Mouse (Mus musculus): ENCODE results near the gene Syce1. TPM values are rescaled to one million over a fixed set of nuclear protein-coding genes. Genes with fewer than 3 reads are reported as not detected.
"Not testable (repeated sequence)": the region's sequence is repeated elsewhere in the genome, so short reads cannot be mapped to it uniquely, and the experiment has no call there.

The Syce1 gene
- total RNA-seq, 1 experiment from 2014 or later: 1.8 TPM

DNA sequence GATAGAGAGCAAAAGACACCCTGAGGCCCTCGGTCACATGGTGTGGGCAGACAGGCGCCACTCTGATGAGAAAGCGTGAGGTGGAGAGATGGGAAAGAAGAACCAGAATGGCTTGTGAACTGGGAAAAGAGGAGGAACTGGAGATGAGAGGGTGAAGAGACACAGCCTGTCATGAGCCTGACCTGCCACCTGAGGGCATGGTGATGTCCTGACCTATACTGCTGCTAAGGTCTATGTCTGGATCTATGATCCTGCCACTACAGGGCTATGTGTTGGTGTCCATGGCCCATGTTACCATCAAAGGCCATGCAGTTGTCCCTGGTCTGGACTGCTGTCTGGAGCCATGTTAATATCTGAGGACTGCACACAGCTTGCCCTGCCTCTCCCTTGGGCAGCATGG lies 10.0 kb upstream of the Syce1 start:
- no peak for ATAC-seq (replicated peaks in 1 of 2; ENCODE audit: insufficient read depth in 1 of 2, low FRiP score in 2 of 2, low TSS enrichment in 1 of 2, low read depth in 1 of 2, poor library complexity in 2 of 2, severe bottlenecking in 2 of 2)

DNA sequence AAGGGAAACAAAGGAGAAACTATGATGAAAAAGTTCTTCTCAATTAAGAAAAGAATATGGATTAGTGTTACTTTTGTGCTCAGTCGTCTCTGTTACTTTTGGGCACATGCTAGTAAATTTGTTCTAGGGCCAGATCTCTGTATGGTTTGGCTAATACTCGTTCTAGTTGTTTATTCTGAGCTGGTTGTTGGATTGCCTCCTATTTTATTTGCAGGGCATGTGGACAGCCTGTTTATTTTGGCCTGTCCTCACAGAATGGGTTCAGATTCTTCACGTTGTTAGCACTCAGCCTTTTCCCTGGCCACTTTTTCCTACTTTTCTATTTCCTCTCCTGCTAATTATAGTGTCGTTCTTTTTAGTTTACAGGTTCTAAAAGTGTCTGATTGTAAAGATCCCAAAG lies 5.9 kb upstream of the Syce1 start:
- ATAC-seq (replicated peaks in 1 of 2; ENCODE audit: insufficient read depth in 1 of 2, low FRiP score in 2 of 2, low TSS enrichment in 1 of 2, low read depth in 1 of 2, poor library complexity in 2 of 2, severe bottlenecking in 2 of 2): no peak

DNA sequence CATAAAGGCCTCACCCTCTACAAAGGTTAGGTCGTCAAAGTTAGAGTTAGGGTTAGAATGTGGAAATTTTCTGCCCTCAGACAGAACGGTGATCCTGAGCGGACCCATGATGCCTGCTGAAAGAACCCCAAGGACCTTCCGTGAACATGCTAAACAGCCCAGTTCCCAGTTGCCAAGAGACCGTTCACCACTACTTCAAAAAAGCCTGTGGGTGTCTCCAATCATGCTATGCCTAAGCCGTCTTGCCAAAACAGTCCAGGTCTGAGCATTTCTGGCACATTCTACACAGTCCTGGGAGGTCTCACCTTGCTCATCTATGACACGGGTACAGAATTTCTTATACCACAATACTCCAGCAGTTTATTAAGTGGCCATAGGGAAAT lies 392 bp upstream of the Syce1 start:
- no peak for ATAC-seq (replicated peaks in 1 of 2; ENCODE audit: insufficient read depth in 1 of 2, low FRiP score in 2 of 2, low TSS enrichment in 1 of 2, low read depth in 1 of 2, poor library complexity in 2 of 2, severe bottlenecking in 2 of 2)

DNA sequence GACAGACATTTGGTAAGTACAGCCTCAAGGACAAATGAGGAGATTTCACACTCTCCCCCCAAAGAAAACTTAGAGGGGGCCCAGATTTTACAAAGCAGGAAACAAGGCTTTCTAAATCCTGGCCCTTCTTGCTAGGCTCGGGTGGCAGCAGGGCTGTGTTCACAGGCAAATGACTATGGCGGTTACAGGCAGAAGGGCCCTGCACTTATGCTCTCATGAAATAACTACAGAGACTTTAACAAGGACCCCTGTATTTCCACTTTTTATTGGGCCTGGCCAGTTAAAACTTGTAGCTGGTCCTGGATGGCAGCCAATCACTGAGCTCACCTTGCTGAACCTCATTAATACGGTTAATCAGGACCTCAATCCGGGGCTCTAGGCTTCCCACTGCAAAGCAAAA lies 7.1 kb downstream of the Syce1 start:
- no peak for ATAC-seq (replicated peaks in 1 of 2; ENCODE audit: insufficient read depth in 1 of 2, low FRiP score in 2 of 2, low TSS enrichment in 1 of 2, low read depth in 1 of 2, poor library complexity in 2 of 2, severe bottlenecking in 2 of 2)

DNA sequence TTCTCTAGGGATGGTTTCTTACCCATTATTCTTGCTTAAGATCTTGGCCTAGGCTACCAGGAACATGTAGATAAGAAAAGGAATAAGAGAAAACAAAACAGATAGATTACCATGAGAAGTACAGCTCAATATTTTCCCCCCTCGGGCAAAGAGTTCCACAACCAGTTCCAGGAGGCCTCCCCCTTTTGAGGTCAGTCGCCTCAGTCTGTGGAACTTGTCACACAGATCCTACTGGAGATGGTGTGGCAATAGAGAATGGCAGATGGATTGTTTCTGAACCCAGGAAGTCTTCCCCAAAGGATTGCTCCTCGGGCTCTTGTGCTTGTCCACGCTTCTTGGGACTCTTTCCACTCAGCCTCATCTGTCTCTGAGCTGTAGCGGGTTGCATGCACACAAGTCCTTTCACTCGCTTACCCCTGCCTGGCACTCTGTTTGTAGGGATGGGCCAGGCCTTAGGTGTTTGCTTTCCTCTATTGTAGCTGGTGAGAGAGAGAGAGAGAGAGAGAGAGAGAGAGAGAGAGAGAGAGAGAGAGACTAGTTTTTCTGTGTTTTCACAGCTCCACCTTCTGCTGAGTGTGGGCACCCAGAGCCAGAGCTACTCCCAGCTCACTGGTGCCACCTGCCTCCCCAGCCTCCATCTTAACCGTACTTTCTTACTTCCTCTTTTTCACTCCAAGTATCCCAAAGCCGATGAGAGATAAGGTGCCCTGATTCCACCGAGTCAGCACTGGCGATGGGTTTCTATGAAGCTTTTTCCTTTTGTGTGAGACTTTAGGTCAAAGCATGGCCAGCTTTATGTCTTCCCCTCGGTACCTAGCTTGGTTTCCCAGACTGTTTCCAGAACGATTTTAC lies 21.5 kb downstream of the Syce1 start:
- peak; percentile 82 to 88 for ATAC-seq (replicated peaks in 1 of 2; ENCODE audit: insufficient read depth in 1 of 2, low FRiP score in 2 of 2, low TSS enrichment in 1 of 2, low read depth in 1 of 2, poor library complexity in 2 of 2, severe bottlenecking in 2 of 2)

DNA sequence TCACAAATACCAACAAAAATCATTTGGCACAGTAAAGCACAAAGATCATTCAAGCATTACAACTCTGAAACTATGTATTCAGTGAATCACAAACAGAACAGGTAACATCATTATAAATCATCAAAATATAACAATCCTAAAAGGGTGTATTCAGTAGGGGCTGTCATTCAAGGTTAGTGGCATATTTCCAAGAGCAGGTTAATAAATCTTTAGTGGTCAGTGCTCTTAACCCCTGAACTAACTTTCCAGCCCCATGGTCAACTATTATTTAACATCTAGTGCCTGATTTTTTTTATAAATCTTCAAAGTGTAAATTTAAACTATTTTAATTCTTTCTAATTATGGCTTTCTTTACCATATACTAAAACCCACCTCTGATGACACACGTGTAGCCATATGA lies 22.3 kb downstream of the Syce1 start:
- ATAC-seq (replicated peaks in 1 of 2; ENCODE audit: insufficient read depth in 1 of 2, low FRiP score in 2 of 2, low TSS enrichment in 1 of 2, low read depth in 1 of 2, poor library complexity in 2 of 2, severe bottlenecking in 2 of 2): not testable (repeated sequence)

DNA sequence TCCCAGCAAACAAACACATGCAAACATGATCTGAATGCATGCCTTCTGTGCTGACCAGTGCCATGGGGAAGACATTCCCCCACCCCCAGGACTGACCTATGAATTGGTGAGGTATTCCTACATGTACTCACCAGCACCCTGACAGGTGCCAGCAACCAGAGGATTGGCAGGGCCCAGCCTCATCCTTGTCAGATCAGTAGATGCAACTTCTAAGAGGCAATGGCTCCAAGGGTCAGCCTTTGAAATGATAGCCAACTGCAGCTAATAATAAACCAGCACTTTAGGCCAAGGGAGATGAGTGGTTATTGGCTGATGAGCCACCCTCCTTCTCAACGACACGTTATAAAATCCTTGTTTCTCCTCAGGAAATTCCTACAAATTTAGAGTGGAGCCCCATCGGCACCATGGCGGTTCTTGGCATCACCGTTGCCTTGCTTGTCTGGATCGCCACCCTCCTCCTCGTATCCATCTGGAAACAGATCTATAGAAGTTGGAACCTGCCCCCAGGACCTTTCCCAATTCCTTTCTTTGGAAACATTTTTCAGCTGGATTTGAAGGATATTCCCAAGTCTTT lies 24.1 kb downstream of the Syce1 start, which contains the start of gene Cyp2e1:
TSS of gene Cyp2e1 (plus strand) at position 293 of the 574 bp plus-strand sequence.
- no peak for ATAC-seq (replicated peaks in 1 of 2; ENCODE audit: insufficient read depth in 1 of 2, low FRiP score in 2 of 2, low TSS enrichment in 1 of 2, low read depth in 1 of 2, poor library complexity in 2 of 2, severe bottlenecking in 2 of 2)

DNA sequence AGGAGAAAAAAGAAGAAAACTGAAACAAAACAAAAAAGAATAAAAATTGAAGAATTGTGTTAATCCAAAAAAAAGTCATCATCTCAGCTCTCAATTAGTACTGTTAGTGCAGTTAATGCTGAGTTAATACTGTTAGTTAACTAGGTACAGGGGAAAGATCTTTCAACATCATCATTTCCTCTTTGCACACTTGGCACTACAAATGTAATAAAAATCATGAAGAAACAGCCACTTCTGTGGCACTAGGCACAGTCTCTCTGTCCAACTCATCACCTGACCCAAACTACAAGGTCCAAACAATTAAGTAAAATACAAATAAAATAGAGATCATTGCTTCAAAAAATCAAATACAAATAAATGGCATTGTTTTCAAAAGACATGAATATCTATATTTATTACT lies 27.0 kb downstream of the Syce1 start:
- ATAC-seq (replicated peaks in 1 of 2; ENCODE audit: insufficient read depth in 1 of 2, low FRiP score in 2 of 2, low TSS enrichment in 1 of 2, low read depth in 1 of 2, poor library complexity in 2 of 2, severe bottlenecking in 2 of 2): no peak

DNA sequence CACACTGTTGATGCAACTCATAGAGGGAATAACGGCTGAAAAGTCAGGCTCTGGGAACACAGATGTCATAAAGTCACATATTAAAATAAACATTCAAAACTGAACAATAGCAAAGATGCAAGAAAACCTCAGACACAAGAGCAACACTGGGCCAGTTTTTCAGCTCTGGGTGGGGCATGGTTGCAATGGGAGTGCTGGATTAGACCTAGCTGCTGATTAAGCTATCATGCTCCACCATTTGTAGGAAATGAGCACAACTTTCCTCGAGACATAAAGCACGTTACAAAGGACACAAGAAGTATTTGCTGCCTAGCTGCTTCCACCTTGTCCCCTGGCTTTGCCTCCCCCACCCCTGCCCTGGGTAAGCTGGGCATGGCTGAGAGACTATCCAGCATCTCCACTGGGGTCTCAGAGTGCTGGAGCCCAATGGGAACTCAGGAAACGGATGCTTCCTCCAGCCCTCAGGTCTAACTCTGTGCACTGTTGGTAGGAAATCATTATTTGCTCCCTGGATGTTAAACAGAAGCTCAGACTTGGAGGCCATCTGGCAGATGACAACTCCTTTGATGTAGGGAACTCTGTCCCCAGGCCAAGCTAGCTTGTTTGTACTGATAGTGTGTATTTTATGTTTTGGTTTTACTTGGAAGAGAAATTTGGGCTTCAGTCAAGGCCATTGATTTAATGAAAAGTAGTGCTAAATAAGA lies 31.3 kb downstream of the Syce1 start:
- ATAC-seq (replicated peaks in 1 of 2; ENCODE audit: insufficient read depth in 1 of 2, low FRiP score in 2 of 2, low TSS enrichment in 1 of 2, low read depth in 1 of 2, poor library complexity in 2 of 2, severe bottlenecking in 2 of 2): no peak

DNA sequence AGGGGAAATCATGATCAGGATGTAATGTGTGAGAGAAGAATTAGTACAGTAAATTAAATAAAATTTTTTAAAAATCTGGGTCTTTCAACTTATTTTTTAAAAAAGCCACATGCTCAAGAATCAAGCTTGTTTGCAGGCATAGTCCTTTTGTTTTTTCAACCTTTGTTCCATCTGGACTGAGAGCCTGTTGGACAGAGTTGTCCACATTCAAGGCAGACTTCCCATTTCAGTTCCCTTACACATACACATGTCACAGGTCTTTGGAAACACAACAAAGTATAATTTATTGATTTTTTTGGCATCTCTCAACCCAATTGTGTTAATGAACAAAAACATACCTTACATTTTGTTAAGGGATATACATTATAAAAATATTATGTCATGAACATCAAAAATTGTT lies 33.1 kb downstream of the Syce1 start:
- ATAC-seq (replicated peaks in 1 of 2; ENCODE audit: insufficient read depth in 1 of 2, low FRiP score in 2 of 2, low TSS enrichment in 1 of 2, low read depth in 1 of 2, poor library complexity in 2 of 2, severe bottlenecking in 2 of 2): no peak

DNA sequence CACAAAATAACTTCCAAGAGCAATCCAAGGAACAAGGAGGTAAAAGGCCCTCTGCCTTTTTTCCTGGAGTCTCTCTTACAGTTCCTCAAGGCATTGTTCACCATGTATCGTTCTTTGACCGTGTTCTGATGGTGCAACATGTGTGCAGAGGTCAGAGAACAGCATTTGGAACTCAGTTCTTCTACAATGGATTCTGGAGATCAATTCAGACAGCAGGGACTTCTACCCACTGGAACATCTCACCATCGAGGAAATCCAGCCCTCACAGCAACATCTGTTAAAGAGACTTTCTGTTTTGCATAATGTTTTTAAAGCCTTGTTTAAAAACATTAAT lies 38.9 kb downstream of the Syce1 start:
- ATAC-seq (replicated peaks in 1 of 2; ENCODE audit: insufficient read depth in 1 of 2, low FRiP score in 2 of 2, low TSS enrichment in 1 of 2, low read depth in 1 of 2, poor library complexity in 2 of 2, severe bottlenecking in 2 of 2): no peak

GRCm38 (mm10) chr7:140748116-140748826 lies 39.4 kb downstream of the Syce1 start:
- ATAC-seq (replicated peaks in 1 of 2; ENCODE audit: insufficient read depth in 1 of 2, low FRiP score in 2 of 2, low TSS enrichment in 1 of 2, low read depth in 1 of 2, poor library complexity in 2 of 2, severe bottlenecking in 2 of 2): no peak

GRCm38 (mm10) chr7:140747402-140747801 lies 40.2 kb downstream of the Syce1 start:
- no peak for ATAC-seq (replicated peaks in 1 of 2; ENCODE audit: insufficient read depth in 1 of 2, low FRiP score in 2 of 2, low TSS enrichment in 1 of 2, low read depth in 1 of 2, poor library complexity in 2 of 2, severe bottlenecking in 2 of 2)

GRCm38 (mm10) chr7:140733162-140733561 lies 54.5 kb downstream of the Syce1 start:
- no peak for ATAC-seq (replicated peaks in 1 of 2; ENCODE audit: insufficient read depth in 1 of 2, low FRiP score in 2 of 2, low TSS enrichment in 1 of 2, low read depth in 1 of 2, poor library complexity in 2 of 2, severe bottlenecking in 2 of 2)

Other genes with a start within 250 kb of the Syce1 start
- gene Olfr538, start 220.0 kb downstream of the Syce1 start, total RNA-seq (2017): not detected in 2 replicates
- not detected in 2 replicates for gene Olfr46, start 186.6 kb downstream of the Syce1 start, total RNA-seq (2017)
- gene Olfr61, start 158.9 kb downstream of the Syce1 start, total RNA-seq (2017): not detected in 2 replicates
- not detected in 2 replicates for gene Olfr53, start 141.4 kb downstream of the Syce1 start, total RNA-seq (2017)
- not detected in 2 replicates for gene Olfr539, start 127.9 kb downstream of the Syce1 start, total RNA-seq (2017)
- not detected in 2 replicates for gene Olfr45, start 105.9 kb downstream of the Syce1 start, total RNA-seq (2017)
- not detected in 2 replicates for gene Olfr541, start 90.6 kb downstream of the Syce1 start, total RNA-seq (2017)
- not detected in 2 replicates for gene Cyp2e1, start 24.1 kb downstream of the Syce1 start, total RNA-seq (2017)
- 2.4 and 3.4 TPM in 2 replicates for gene Zfp941, start 34.3 kb upstream of the Syce1 start, total RNA-seq (2017)
- gene Urah, start 47.2 kb upstream of the Syce1 start, total RNA-seq (2017): not detected in 2 replicates
- not detected in 2 replicates for gene Scgb1c1, start 57.7 kb upstream of the Syce1 start, total RNA-seq (2017)
- gene Odf3, start 60.0 kb upstream of the Syce1 start, total RNA-seq (2017): not detected in 2 replicates
- gene Gm45785, start 68.5 kb upstream of the Syce1 start, total RNA-seq (2017): 1.8 and 4.6 TPM in 2 replicates
- 49.0 and 66.3 TPM in 2 replicates for gene Ric8a, start 69.1 kb upstream of the Syce1 start, total RNA-seq (2017)
- gene Bet1l, start 69.7 kb upstream of the Syce1 start, total RNA-seq (2017): 28.2 and 36.1 TPM in 2 replicates
- gene Psmd13, start 94.1 kb upstream of the Syce1 start, total RNA-seq (2017): 131 and 147 TPM in 2 replicates
- 50.7 and 71.5 TPM in 2 replicates for gene Sirt3, start 94.5 kb upstream of the Syce1 start, total RNA-seq (2017)
- gene Cox8b, start 112.6 kb upstream of the Syce1 start, total RNA-seq (2017): not detected in 2 replicates
- gene Nlrp6, start 133.1 kb upstream of the Syce1 start, total RNA-seq (2017): 0.25 and 0.35 TPM in 2 replicates
- 11.2 and 17.7 TPM in 2 replicates for gene Pgghg, start 153.5 kb upstream of the Syce1 start, total RNA-seq (2017)
- gene Ifitm5, start 162.4 kb upstream of the Syce1 start, total RNA-seq (2017): 1.0 TPM in 1 of 2 replicates, not detected in the other
- not detected in 2 replicates for gene Gm45717, start 168.1 kb upstream of the Syce1 start, total RNA-seq (2017)
- gene Ifitm2, start 168.1 kb upstream of the Syce1 start, total RNA-seq (2017): 328 and 386 TPM in 2 replicates
- 250 and 359 TPM in 2 replicates for gene Ifitm1, start 179.4 kb upstream of the Syce1 start, total RNA-seq (2017)
- 143 and 341 TPM in 2 replicates for gene Ifitm3, start 222.9 kb upstream of the Syce1 start, total RNA-seq (2017)
- gene Ifitm6, start 230.1 kb upstream of the Syce1 start, total RNA-seq (2017): 68.4 and 203 TPM in 2 replicates
- gene Gm17387, start 241.3 kb upstream of the Syce1 start, total RNA-seq (2017): not detected in 2 replicates

Measured in hematopoietic stem cell, adult 5-6 weeks (primary cell).